Mouse (Mus musculus) bone marrow macrophage, adult 2 months (primary cell): ENCODE results near the gene Kptn. TPM values are rescaled to one million over a fixed set of nuclear protein-coding genes. Genes with fewer than 3 reads are reported as not detected.
A peak's percentile ranks its signal among the peaks of the same experiment; 100 is the strongest.

ENCODE experiments used
- H3K27ac ChIP-seq: 2 replicates; pipeline ENCODE4 v1.5.1; 2012; ENCODE audit warnings: low read depth, low read length; ENCODE audit not compliant: insufficient read depth
- H3K4me1 ChIP-seq: 2 replicates; pipeline ENCODE4 v1.6.1; 2012; ENCODE audit warnings: low read length; ENCODE audit not compliant: control insufficient read depth, insufficient read depth
- H3K4me3 ChIP-seq: 2 replicates; pipeline ENCODE4 v1.5.1; 2012; ENCODE audit warnings: mild to moderate bottlenecking, low read length, moderate library complexity; ENCODE audit not compliant: insufficient read depth
- CTCF ChIP-seq: IDR thresholded peaks from 2 replicates; pipeline ENCODE4 v1.5.1; 2012; ENCODE audit warnings: low read depth, mild to moderate bottlenecking, low read length, moderate library complexity
- POLR2A ChIP-seq: IDR thresholded peaks from 2 replicates; pipeline ENCODE4 v1.6.1; 2012; ENCODE audit warnings: mild to moderate bottlenecking, low read depth, low read length, borderline replicate concordance
- polyA plus RNA-seq: library from polyadenylated mRNA; stranded (reverse); fragments of >200 nt; gene quantifications from 2 replicates; pipeline ENCODE4 v1.2.4, GENCODE M21; 2012; ENCODE audit not compliant: missing spikeins, insufficient read depth, insufficient read length

The Kptn gene
- polyA plus RNA-seq, 1 experiment, result 11.8 TPM

DNA sequence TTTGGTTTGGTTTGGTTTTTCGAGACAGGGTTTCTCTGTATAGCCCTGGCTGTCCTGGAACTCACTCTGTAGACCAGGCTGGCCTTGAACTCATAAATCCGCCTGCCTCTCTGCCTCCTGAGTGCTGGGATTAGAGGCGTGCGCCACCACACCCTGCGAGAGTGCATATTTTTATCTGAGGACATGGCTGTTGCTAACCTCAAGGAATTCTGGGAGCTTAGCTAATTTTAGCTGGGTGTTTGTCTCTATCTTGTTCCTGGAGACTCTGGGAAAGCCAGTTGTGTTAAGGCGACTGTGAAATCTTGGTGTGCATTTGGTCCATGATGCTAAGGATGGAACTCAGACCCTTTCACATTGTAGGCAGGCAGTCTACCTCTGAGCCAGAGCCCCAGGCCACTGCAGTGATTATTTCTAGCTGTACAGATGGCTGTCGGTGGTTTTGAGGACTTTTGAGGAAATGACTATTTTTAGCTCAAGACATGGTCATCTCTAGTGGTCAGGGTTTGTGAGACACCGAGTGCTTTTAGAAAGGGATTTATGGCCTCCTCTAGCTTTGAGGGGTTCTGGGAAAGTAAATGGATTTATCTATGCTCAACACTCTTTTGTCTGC, 36.5 kb downstream of the Kptn start:
- peak overlapping the region; percentile 95 for H3K27ac ChIP-seq
- H3K4me3 ChIP-seq, result no peak overlapping the region
- H3K4me1 ChIP-seq, result peaks cover 37% of the 10 kb centered on the region
- TF ChIP-seq CTCF (no peak), POLR2A (no peak)

DNA sequence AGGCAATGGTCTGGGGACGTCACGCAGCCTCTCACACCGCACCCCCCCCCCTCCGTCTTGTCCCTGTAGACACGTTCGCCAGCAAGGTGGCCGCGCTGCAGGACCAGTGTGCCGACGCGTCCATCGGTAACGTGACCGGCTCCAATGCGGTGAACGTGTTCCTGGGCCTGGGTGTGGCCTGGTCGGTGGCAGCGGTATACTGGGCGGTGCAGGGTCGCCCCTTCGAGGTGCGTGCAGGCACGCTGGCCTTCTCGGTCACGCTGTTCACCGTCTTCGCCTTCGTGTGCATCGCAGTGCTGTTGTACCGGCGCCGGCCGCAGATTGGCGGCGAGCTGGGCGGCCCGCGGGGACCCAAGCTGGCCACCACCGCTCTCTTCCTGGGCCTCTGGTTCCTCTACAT, 39.0 kb downstream of the Kptn start:
- H3K4me1 ChIP-seq, result peaks cover 41% of the 10 kb centered on the region
- TF ChIP-seq POLR2A (no peak), CTCF (no peak)
- no peak overlapping the region for H3K4me3 ChIP-seq

GRCm38 (mm10) chr7:16160702-16161101, 41.0 kb downstream of the Kptn start:
- TF ChIP-seq CTCF, result no peak
- TF ChIP-seq POLR2A, result no peak
- peaks cover 29% of the 10 kb centered on the region for H3K4me1 ChIP-seq
- H3K27ac ChIP-seq, result no peak overlapping the region
- no peak overlapping the region for H3K4me3 ChIP-seq

More for the DNA sequence above, 39.0 kb downstream of the Kptn start:
- no peak overlapping the region for H3K27ac ChIP-seq

DNA sequence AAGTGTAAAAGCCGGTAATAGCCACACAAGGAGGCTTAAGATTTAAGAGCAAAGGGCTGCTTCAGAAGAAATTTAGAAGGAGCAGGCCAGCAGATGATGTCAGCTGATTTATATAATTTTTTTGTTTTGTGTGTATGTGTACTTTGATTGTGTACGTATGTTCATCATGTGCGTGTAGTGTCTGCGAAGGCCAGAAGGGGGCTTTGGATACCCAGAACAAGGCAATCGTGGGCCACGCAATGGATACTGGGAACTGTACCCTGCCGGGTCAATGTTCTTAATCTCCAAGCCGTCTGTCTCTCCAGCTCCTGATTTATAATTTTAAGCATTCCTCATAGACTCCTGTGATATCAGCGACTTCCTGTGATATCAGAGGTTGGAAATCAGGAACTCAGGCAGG, 41.6 kb downstream of the Kptn start:
- Histone ChIP-seq H3K27ac (no peak overlapping the region), H3K4me3 (no peak overlapping the region), H3K4me1 (peaks cover 23% of the 10 kb centered on the region)
- TF ChIP-seq POLR2A, result no peak
- TF ChIP-seq CTCF, result no peak

DNA sequence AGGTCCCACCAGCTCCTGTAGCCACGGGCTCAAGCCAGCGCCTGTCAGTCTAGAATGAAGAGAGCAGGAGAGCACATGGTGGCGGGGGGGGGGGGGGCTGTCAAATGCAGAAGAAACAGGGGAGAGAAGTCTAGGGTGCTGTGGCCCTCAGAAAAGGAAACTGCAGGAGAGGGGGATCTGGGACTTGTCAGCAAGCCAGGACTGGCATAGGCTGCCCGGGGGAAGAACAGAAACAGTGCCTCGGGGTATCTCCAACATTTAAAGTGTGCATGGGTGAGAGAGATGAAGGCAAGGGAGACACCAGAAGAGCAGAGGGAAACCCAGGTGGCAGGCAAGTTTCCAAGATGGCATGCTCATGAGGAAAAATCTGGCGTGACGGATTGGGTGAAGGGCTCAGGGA, 42.3 kb downstream of the Kptn start:
- H3K4me3 ChIP-seq, result no peak overlapping the region
- TF ChIP-seq CTCF, result no peak
- TF ChIP-seq POLR2A, result no peak
- H3K4me1 ChIP-seq, result peaks cover 17% of the 10 kb centered on the region
- no peak overlapping the region for H3K27ac ChIP-seq

GRCm38 (mm10) chr7:16172141-16172581, 52.5 kb downstream of the Kptn start:
- Histone ChIP-seq H3K4me1 (peaks cover 12% of the 10 kb centered on the region), H3K4me3 (no peak overlapping the region), H3K27ac (no peak overlapping the region)
- no peak for TF ChIP-seq CTCF
- no peak for TF ChIP-seq POLR2A

GRCm38 (mm10) chr7:16172586-16173140, 53.0 kb downstream of the Kptn start:
- no peak overlapping the region for H3K27ac ChIP-seq
- H3K4me3 ChIP-seq, result no peak overlapping the region
- TF ChIP-seq CTCF, result no peak
- no peak for TF ChIP-seq POLR2A
- H3K4me1 ChIP-seq, result peaks cover 12% of the 10 kb centered on the region

DNA sequence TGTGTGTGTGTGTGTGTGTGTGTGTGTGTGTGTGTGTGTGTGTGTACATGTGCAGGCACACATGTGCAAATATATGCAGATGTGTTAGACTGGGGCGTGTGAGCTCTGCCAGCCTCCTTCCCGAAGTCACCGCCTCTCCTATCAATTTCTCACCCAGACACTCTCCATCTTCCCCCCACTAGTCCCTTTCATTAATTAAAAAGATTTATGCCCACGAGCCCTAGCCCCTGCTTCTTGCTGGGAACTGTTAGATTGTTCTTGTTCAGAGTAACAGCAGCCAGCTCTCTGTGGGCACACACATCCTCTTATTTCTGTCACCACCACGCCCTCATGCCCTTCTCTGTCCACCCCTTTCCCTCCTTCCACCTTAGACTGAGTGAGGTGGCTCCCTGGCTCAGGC, 53.5 kb downstream of the Kptn start:
- TF ChIP-seq CTCF (no peak), POLR2A (no peak)
- H3K4me3 ChIP-seq, result no peak overlapping the region
- H3K27ac ChIP-seq, result no peak overlapping the region
- peaks cover 12% of the 10 kb centered on the region for H3K4me1 ChIP-seq

GRCm38 (mm10) chr7:16174597-16175541, 55.2 kb downstream of the Kptn start, which contains the start of gene Meis3:
Gene Meis3, plus strand, starts transcription at chr7:16175090.
- no peak for TF ChIP-seq POLR2A
- peak; percentile 35; the same call in 1 of the 2 replicates for TF ChIP-seq CTCF
- H3K4me3 ChIP-seq, result peak within 1 kb of the TSS; percentile 78
- no peak within 1 kb of the TSS for H3K27ac ChIP-seq
- peaks cover 10% of the 10 kb centered on the region for H3K4me1 ChIP-seq
